Mouse (Mus musculus) bone marrow macrophage, adult 2 months (primary cell): ENCODE data around the gene Ntsr1.

Experiments used
- CTCF ChIP-seq: IDR thresholded peaks from 2 replicates; pipeline ENCODE4 v1.5.1; 2012; ENCODE audit warnings: low read depth, mild to moderate bottlenecking, low read length, moderate library complexity
- POLR2A ChIP-seq: IDR thresholded peaks from 2 replicates; pipeline ENCODE4 v1.6.1; 2012; ENCODE audit warnings: mild to moderate bottlenecking, low read depth, low read length, borderline replicate concordance

DNA sequence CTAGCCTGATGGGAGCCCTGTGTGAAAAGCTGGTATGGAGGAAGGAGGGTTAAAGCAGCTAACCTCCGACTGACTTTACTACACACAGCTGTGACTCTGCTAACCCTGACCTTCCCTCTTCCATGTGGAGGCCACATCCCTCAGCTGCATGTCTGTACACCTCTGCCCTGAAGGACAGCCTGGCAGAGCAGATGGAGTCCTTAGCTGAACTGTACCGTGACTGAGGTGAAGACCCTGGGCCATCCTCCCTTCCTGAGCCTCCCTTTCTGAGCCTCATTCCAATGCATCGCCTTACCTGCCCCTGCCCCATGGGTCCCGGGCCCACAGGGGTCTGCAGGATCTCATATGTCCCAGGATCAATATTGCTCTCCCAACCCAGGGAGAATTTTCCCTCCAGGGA, 14.9 kb upstream of the Ntsr1 start:
- no peak for TF ChIP-seq CTCF
- TF ChIP-seq POLR2A, result no peak
